Mouse (Mus musculus): Measurements from ENCODE around the gene Kcnn1. TPM values are rescaled to one million over a fixed set of nuclear protein-coding genes. Genes with fewer than 3 reads are reported as not detected.

Kcnn1 gene
- polyA plus RNA-seq (2015; fragmentation: Nextera tagmentation; extraction: Ambion mirVana), result 0.49 and 1.3 TPM in 2 replicates

DNA sequence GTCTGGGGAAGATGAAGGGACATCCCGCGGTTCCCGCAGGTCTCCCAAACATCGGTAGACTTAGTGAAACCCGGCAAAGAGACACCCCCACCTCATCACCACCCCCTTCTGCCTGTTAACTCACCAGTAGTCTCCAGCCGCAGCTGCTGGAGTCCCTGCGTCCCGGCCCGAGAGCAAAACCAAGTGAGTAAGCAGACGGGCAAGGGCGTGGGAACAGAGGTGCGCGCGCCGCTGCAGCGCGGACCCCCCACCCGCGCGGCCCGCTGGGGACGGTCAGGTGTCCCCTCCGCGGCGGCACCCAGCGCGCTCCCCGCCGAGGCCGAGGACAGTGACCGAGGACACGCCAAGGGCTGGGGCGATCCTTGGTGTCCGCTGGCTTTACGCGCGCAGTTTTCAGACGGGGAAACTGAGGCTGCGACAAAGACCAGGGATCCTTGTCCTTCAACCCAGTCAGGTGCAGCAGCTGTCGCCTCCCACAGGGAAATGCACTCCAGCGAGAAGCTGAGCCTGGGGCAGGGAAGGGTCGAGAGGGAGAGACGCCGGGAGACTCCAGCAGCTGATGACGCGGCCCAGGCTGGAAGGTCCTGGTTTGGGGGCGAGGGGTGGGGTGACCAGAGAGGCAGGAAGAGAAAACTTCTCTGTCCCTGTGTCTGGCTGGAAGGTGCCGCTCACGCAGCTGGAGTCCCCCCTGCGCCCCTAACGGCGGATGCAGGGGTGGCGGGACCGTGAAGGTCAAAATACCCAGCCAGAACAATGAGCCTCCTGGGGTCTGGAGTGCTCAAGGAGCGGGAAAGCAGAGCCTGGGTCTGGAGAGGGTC is at the start of gene Kcnn1:
Gene Kcnn1, minus strand, starts transcription at position 435 of the 818 bp plus-strand sequence.

DNA sequence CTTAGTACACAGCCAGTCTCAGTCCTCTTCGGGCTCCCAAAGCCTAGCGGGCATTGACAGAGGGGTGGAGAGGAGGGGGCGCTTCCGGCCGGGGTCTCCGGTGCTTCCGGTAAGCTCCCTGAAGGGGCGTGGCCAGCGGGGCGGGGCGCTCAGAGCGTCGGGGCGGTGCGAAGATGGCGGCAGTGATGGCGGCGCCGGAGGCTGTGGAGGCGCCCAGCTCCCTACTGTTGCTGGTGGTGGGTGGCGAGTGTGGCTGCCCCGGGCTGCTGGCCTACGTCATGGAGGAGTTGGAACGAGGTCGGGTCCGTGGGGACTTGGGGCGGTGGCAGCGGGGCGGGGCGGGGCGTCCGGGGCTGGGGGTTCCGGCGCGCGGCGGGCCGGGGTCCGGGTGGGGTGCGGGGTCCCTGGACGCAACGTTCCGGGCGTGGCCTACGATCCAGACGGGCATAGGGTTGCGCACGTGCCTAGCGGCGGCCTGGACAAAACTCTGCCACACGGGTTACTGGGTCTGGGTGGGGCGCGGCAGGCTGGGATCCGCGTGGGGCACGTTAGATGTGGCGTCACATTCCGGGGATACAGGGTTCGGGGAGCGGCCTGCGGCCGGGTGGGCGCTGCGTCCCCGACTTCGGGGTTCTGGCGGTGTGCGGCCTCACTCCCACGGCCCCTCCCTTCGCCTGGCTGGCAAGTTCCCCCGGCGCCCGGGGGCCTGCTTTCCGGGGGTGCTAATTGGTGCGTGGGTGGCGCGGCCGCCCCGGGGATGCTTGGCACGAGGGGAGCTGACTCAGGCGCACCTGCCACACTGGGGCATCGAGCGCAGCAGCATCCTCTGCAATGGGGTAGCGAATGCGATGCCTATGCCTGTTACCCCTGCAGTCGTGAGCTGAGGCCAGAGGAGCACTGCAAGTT is 43.0 kb upstream of the Kcnn1 start, which contains the start of gene Map1s:
Gene Map1s, plus strand, starts transcription at position 102 of the 906 bp plus-strand sequence.

DNA sequence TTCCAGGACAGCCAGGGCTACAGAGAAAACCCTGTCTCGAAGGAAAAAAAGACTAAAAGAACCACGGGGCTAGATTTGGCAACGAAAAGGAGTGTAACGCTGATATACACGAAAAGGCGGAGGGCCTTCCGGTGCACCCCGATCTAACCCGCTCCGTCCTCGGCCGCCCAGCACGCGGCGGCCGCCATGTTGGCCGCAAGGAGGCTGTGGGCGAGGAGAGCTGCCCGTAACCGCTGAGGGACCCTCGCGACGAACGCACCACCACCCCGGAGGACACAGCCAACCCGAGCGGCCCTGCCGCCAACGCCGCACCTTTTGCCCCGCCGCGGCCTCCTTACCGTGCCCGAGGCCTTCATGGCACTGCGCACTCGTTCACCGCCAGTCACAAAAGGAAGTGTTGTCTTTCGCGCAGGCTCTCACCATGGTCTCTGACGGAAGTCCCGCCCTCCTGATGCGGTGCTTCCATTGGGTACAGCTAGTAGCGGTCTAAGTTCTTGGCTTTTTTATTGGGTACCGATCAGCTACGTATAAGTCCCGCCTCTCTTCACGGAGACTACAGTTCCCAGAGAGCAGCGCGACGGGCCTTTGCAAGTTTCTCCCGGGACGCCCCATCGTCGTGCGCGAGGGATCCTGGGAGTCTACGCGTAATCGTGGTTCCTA is 34.1 kb upstream of the Kcnn1 start, which contains the start of gene Rpl18a:
Gene Rpl18a, minus strand, starts transcription at position 392 of the 660 bp plus-strand sequence.

DNA sequence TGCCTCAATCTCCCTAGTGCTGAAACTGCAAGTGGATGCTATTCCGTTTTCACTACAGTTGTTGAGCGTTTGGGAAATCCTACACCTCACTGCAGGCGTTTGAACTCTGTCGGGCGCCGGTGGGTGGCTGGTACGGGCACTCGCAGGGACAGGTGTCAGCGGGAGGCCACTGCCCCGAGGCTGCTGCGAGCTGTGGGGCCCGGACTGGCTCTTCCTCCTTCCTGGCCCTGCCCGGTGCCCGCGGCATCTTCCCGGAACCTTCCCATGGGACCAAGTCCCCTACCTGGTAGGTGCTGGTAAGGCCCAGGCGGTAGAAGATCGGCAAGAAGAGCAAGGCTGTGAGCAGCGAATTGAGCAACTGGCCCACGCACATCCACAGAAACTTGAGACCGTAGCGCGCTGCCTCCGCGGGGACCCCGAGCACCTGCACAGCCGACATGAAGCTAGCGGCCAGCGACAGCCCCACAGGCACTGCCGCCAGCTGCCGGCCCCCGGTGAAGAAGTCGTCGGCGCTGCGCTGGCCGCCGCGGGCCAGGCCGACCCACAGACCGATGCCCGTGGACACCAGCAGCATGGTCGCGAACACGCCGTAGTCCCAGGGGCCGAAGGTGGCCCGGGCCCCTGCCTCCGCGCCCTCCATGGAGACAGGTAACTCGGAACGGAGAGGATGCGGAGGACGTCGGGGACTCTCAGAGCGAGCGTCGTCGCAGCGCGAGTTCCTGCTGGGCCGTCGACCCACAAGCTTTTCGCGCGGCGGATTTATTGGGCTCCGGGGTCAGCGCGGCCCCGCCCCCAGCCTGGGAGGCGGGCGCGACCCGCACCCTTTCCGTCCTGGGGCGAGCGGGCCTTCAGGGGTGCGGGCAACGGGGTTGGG is 29.2 kb upstream of the Kcnn1 start, which contains the start of gene Slc5a5:
Gene Slc5a5, minus strand, starts transcription at position 736 of the 874 bp plus-strand sequence.

DNA sequence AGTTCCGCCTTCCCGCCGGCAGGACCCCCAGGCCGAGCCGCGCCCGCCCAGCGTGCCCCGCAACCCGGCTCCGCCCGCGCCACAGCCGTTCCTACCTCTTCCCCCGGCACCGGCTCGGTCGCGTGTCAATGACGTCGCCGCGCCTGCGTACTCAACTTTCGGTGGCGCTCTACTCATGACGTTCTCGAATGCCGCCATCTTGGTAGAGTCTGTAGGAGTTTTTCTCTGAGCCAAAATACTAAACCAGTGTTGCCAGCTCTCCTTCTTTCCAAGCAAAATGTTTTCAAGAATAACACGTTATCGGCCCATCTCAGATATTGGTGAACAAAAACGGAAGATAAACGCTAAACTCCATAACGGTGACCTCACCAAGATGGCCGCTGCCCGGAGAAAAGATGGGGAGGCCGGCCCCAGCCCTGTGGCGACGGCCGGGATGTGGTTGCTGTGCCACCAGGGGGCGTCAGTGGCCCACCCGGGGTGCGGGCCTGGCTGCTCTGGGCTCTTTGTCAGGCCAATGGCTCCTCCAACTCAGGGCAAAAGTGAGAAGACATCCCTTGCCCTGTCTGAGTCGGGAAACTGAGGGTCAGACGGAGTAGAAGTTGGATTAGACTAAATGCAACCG is 10.4 kb upstream of the Kcnn1 start, which contains the start of gene Ccdc124:
Gene Ccdc124, minus strand, starts transcription at position 572 of the 622 bp plus-strand sequence.

DNA sequence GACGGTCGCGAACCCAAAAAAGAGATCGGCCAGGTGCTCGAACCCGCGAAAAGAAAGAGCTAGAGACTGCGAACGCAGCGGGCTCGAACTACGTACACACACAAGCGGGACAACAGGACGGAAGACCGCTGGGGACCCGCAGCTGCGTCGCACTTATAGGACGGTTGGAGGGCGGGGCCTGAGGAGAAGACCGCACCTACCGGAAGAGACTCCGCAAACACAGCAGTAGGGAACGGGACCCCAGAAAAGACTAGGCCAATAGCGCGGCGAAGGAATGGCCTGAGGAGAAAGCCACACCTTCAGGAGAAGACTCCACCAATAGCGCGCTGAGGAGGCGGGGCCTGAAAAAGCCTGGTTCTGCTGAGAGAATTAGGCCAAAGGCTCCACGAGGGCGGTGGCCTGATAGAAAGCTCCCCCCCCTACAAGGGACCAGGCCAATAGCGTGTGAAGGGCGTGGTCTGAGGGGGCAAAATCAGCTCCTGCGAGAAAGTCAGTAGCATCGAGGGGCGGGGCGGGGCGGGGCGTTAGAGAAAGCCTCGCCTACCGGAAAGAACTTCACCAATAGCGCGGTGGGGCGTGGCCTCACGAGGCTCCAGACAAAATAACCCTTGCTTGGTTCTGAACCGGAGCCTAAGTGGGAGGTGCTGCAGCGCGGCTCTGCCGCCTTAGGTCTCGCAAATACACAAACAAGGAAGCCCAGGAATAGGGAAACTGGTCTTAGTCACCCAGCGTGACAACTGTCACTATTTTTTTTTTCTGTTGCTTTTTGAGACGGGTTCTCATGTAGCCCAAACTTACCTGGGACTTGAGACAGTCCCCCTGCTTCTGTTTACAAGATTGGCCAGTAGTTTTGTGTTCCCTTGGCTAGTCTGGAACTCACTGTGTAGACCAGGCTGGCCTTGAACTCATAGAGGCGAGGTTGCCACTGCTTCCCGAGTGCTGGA is 23.4 kb downstream of the Kcnn1 start, which contains the start of gene Arrdc2:
Gene Arrdc2, minus strand, starts transcription at position 313 of the 944 bp plus-strand sequence.

DNA sequence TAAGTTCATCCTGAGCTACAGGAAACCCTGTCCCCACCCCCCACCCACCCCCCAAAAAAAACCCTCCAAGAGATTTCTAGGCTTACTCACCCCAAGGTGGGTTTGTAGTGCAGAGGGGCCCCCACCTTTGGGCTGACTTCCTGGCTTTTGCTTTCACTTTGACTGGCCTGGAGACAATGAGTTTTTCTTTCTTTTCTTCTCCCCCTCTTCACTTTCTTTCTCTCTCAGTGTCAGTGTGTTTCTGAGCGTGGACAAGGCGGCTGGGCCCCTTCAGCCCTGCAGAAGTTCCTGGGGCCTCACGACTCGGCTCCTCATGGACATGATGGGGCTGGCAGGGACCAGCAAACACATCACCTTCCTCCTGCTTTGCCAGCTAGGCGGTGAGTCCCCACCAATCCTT is 54.8 kb downstream of the Kcnn1 start, which contains the start of gene Il12rb1:
Gene Il12rb1, plus strand, starts transcription at position 211 of the 400 bp plus-strand sequence.

DNA sequence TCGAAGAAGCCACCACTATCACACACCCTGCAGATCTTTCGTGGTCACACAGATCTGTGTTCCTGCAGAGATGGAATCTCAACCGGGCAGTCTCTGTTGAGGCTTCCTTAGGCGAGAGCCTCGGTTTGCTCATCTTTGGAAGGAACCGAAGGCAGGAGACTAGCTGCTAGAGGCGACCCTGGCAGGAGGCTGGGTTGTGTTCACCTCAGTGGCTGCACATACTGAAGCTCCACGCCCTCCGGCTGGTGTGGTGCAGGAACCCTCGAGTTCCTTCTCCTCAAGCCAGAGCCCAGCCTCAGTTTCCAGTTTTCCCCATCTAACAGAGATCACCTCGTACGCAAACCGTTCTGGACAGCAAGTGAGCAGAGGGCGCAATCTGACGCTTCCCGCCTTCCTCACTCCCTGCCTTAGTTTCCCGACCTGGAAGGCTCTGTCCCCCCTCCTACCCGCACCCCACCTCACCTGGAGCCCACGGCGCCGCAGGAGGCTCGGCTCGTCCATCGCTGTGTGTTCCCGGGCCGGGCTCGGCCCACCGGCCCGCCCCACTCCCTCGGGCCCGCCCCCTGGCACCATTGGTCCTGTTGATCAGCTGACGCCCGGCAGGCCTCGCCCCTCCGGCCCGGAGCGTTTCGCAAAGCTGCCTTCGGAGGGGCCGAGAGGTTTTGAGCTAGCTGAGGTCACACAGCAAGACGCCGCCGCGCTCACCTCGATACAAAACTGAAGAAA is 58.4 kb downstream of the Kcnn1 start, which contains the start of gene Mast3:
Gene Mast3, minus strand, starts transcription at position 574 of the 726 bp plus-strand sequence.

Small RNAs within 50 kb of the gene (microRNA-seq; reads per million reads assigned to microRNA genes)
- gene Mir7067 (ENCODE audit: borderline replicate concordance, insufficient number of aligned reads) (not detected), gene Mir7240 (ENCODE audit: borderline replicate concordance, insufficient number of aligned reads) (3.9 reads per million, percentile 2 among the genes with 10 or more reads in this experiment)

Other genes with a start within 250 kb of the Kcnn1 start
- 4.8 and 5.1 TPM in 2 replicates for gene Lrrc25, start 247.1 kb downstream of the Kcnn1 start, polyA plus RNA-seq (2015; fragmentation: Nextera tagmentation; extraction: Ambion mirVana)
- gene Gdf15, start 230.8 kb downstream of the Kcnn1 start, polyA plus RNA-seq (2015; fragmentation: Nextera tagmentation; extraction: Ambion mirVana), result 0.72 and 1.8 TPM in 2 replicates
- 45.9 and 87.4 TPM in 2 replicates for gene Pgpep1, start 202.9 kb downstream of the Kcnn1 start, polyA plus RNA-seq (2015; fragmentation: Nextera tagmentation; extraction: Ambion mirVana)
- 186 and 193 TPM in 2 replicates for gene Lsm4, start 190.0 kb downstream of the Kcnn1 start, polyA plus RNA-seq (2015; fragmentation: Nextera tagmentation; extraction: Ambion mirVana)
- 136 and 140 TPM in 2 replicates for gene Jund, start 164.3 kb downstream of the Kcnn1 start, polyA plus RNA-seq (2015; fragmentation: Nextera tagmentation; extraction: Ambion mirVana)
- gene Iqcn, start 159.8 kb downstream of the Kcnn1 start, polyA plus RNA-seq (2015; fragmentation: Nextera tagmentation; extraction: Ambion mirVana), result 0.04 and 0.05 TPM in 2 replicates
- 0.17 and 0.50 TPM in 2 replicates for gene Gm3336, start 144.7 kb downstream of the Kcnn1 start, polyA plus RNA-seq (2015; fragmentation: Nextera tagmentation; extraction: Ambion mirVana)
- 0.05 and 0.72 TPM in 2 replicates for gene Pde4c, start 139.5 kb downstream of the Kcnn1 start, polyA plus RNA-seq (2015; fragmentation: Nextera tagmentation; extraction: Ambion mirVana)
- 62.7 and 85.6 TPM in 2 replicates for gene Rab3a, start 108.6 kb downstream of the Kcnn1 start, polyA plus RNA-seq (2015; fragmentation: Nextera tagmentation; extraction: Ambion mirVana)
- 97.0 and 178 TPM in 2 replicates for gene Mpv17l2, start 102.3 kb downstream of the Kcnn1 start, polyA plus RNA-seq (2015; fragmentation: Nextera tagmentation; extraction: Ambion mirVana)
- 28.8 and 38.7 TPM in 2 replicates for gene Pik3r2, start 86.5 kb downstream of the Kcnn1 start, polyA plus RNA-seq (2015; fragmentation: Nextera tagmentation; extraction: Ambion mirVana)
- 7.7 and 11.8 TPM in 2 replicates for gene Mast3, start 58.2 kb downstream of the Kcnn1 start, polyA plus RNA-seq (2015; fragmentation: Nextera tagmentation; extraction: Ambion mirVana)
- gene Il12rb1, start 54.8 kb downstream of the Kcnn1 start, polyA plus RNA-seq (2015; fragmentation: Nextera tagmentation; extraction: Ambion mirVana), result 0.18 and 0.20 TPM in 2 replicates
- gene Arrdc2, start 23.5 kb downstream of the Kcnn1 start, polyA plus RNA-seq (2015; fragmentation: Nextera tagmentation; extraction: Ambion mirVana), result 7.9 TPM in 2 replicates
- gene Ccdc124, start 10.7 kb upstream of the Kcnn1 start, polyA plus RNA-seq (2015; fragmentation: Nextera tagmentation; extraction: Ambion mirVana), result 63.0 and 64.4 TPM in 2 replicates
- 0.40 and 0.96 TPM in 2 replicates for gene Slc5a5, start 29.5 kb upstream of the Kcnn1 start, polyA plus RNA-seq (2015; fragmentation: Nextera tagmentation; extraction: Ambion mirVana)
- 5,087 and 7,211 TPM in 2 replicates for gene Rpl18a, start 34.2 kb upstream of the Kcnn1 start, polyA plus RNA-seq (2015; fragmentation: Nextera tagmentation; extraction: Ambion mirVana)
- 25.8 and 27.4 TPM in 2 replicates for gene Map1s, start 42.7 kb upstream of the Kcnn1 start, polyA plus RNA-seq (2015; fragmentation: Nextera tagmentation; extraction: Ambion mirVana)